Mouse (Mus musculus) kidney, postnatal 25 days (tissue): ENCODE data around the gene Sf3b3.
"Not testable (repeated sequence)": the region's sequence is repeated elsewhere in the genome, so short reads cannot be mapped to it uniquely, and the experiment has no call there.

Experiments
- DNase-seq, 2 experiments: peaks; one replicate each; pipeline ENCODE4 v3.0.0; 2021; ENCODE audit warnings: mixed read lengths in 2 of 2

Sf3b3 gene

DNA sequence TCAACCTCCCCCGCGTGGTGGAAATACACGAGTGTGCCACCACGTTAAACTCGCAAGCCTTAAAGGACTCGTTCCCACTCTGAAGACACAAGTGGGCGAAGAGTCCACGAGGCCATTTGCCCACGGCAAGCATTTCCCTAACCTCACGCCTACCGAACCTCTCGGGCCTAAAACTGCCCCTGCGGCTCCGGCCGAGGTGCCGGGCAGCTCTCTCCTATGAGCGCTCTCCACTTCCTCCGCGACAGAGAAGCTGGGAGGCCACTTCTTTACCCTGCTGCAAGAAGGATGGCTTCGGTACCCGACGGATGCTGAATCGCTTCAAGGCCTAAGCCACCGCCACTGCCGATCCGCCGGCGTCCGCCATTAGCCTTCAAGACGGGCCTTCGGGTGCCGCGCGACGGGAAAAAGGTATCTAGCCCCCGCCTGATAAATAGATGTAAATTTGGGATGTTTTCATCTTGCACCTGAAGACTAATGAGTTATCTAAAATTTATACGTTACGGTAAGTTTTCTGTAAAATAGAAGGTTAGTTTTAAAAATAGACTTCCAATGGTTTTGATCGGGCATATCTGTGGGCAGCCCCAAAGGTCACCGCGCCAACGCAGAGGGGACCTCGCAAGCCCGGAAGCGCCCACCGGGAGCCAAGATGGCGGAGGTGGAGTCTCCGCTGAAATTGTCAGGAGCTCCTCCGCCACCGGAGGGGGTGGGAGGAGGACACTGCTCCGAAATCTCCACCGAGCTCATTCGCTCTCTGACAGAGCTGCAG is at the start of gene Sf3b3, which contains the start of gene Cog4:
Sf3b3 (minus strand) TSS at position 383 of the 766 bp plus-strand sequence.
Cog4 (plus strand) TSS at position 196 of the 766 bp plus-strand sequence.
- DNase-seq, result peak; percentile 86 to 90

DNA sequence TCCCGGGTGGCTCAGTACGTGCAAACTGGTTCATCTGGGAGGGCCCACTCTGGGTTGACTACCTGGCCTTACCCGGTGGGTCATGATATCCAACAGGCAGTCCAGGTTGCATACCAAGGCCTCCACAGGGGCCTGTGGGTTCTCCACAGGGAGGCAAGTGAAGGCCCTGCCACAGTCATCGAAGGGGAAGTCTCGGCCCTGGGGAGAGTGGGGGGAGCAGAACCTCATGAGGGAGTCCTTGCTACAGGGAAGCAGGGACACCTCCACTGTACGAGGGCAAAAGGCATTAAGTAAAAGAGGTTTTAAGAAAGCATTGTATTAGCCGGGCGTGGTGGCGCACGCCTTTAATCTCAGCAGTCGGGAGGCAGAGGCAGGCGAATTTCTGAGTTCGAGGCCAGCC is 49.2 kb upstream of the Sf3b3 start:
- no peak for DNase-seq

DNA sequence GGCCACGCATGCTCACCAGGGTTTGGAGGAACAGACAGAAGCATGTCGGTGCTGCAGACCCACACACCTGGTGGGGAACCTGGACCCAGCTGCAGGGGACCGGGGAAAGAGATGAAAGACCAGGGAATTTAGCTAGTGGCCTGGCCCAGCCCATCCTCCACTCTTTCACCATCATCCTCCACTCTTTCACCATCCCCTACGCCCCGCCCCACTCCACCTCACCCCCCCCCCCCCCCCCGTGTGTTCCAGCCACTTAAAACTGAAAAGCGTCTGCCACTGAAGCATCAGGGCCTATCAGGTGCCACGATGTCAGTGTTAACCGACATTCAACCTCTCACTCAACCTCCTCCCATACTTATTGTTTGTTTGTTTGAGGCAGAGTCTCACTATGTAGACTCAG is 48.7 kb upstream of the Sf3b3 start:
- no peak for DNase-seq

DNA sequence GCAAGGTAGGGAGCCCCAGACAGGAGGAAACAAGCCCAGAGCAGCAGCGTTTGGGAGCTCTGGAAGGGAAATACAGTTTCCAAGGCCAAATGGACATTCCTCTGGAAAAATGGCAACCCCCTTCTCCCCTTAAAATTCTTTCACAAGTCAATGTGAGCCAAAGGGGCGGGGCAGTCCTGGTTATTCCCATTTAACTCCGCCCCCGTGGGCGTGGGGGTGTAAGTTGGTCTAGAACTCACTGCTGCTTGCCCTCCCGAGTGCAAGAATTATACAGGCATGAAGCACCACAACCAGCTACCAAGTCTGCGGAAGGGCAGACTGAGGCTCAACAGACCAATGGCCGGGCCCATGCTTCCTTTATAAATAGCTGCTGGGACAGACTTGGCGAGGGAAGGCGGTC is 48.3 kb upstream of the Sf3b3 start:
- no peak for DNase-seq

DNA sequence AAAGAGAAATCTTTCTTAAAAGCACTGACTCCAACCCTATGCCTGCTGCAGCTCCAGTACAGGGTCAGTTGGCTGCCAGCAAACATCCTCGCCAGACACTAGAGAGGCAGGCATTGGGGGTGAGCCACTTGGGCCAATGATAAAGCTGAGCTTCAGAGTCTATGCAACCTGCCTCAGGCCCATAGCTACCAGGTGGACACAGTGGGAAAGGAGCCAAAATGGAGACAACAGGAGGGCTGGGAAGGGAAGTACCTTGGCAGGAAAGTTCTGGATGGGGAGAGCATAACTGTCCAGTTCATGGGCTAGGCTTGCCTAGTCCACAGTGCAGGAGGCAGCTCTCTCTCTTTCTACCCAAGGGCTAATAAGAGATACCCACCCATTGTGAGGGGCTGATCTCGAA is 46.3 kb upstream of the Sf3b3 start:
- DNase-seq, result no peak

DNA sequence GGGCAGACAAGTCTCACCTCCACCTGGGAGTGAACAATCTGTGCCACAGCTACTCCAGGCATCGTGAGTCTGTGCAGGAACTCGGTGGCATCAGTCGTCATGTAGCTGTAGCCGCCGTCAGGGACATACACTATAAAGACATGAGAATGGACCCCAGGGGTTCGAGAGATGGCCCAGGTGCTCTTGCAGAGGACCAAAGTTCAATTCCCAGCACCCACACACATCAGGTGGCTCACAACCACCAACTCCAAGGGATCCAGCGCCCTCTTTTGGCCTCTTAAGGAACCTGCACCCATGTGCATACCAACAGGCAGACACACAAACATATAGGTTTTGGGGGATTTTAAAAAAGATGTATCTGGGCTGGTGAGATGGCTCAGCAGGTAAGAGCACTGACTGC is 45.5 kb upstream of the Sf3b3 start:
- no peak for DNase-seq

DNA sequence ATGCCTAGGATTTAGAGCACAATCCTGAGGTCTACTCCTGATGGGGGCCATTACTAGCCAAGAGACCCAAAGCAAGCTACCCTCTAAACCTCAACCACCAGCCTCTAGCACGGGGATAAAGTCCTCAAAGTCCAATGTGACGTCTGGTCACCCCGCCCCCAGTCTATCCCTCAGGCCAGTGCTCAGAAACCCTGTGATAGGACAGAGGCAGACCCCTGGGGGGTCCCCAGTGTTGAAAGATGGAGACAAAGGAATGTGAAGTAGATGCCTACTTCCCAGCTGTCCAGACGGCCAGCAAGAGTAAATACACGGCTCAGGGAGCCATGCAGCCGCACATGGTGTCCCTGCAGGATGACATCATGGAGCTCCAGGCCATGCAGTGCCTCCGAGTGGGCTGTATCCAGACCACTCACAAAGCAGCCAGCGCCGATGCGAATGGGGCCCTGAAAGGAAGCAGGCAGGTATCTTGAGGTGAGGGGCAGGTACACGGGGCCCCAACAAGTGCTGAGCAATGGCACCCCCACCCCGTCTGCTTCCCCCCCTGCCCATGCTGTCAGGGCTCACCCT is 43.4 kb upstream of the Sf3b3 start:
- no peak for DNase-seq

DNA sequence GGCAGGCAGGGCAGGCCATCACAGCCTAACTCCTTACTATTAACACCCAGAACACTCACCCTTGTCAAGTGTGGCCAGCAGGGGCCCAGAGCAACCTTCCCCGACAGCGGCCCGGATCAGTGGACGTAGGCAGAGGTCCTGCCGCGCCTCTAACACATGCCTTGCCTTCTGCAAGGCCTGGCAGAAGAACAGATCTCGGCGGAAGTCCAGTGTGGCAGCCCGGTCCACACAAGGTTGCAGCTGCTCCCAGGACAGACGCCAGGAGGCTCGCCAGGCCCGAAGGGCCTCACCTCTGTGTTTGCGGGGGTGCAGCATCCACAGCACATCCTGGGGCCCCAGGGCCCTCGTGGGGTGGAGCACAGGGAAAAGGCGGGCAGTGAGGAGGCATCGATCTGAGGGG is 42.3 kb upstream of the Sf3b3 start:
- no peak for DNase-seq

DNA sequence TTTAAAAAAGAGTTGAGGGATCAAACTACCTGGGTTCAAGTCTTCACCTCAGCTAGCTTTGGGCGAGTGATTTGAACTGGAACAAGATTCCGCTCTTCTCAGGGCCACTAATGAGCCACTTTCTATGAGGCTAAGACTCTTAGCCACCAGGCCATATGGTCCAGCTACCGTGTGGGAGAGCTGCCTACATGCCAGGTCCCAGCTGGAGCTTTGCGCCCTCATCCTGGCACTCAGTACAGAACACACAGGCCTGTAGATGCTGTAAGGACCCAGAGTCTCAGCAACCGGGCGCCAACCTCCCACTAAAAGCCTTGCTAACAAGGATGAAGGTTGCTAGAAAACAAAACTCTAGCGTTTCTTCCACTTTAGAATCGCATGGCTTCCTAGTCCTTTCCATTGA is 41.9 kb upstream of the Sf3b3 start:
- DNase-seq, result no peak

DNA sequence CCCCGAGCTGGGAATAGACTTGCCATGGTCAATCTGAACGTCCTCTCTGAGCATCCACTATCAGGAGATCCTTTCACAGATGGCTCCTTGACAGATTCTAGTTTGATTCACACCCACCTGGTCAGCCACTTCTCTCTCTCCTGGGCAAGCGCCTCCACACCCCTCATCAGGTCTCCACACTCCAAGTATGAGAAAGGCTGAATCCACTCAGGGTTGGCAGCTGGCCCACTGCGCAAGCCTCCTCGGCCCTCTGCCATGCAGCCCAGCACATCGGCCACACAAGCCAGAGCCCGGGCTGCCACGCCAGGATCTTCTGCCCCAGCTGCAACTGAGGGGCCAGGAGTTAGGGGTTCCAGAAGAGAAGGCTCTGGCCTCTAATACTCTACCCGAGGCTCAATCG is 41.0 kb upstream of the Sf3b3 start:
- no peak for DNase-seq

DNA sequence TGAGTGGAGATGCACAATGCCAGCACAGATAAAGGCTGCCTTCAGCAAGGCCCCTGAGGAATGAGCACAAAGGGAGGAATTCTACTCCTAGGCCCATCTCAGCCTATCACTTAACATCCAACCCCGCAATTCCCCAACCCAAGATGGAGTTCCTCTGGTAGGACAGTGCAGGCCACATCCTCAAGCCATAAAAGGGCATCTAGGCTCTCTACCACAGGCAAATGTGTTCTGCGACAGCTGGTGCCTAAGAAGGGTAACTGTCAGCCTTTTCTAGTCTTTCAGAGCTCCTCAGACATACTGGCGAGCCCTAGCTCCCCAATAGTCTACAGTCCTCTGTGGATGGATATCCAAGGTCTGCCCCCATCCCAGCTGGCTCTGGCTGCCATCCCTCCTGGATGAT is 40.0 kb upstream of the Sf3b3 start:
- DNase-seq, result no peak

DNA sequence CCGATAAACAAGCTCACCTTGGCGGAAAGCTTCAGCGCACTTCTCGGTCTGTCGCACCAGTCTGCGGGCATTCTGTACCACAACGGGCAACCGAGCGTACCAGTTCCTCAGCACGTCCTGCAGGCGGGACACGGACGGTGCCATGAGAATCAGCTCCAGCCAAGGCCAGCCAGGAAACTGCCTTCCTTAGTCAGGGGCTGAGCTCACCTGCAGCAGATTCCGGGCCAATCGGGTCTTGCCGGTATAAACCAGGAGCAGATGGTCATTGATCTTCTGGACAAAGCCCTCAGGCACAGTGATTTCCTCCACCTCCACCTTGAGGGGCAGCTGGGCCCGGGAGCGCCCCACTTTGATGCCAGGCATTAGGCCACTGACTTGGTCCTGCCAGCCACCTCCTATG is 37.2 kb upstream of the Sf3b3 start:
- peak in 1 of 2 experiments; percentile 9 for DNase-seq

DNA sequence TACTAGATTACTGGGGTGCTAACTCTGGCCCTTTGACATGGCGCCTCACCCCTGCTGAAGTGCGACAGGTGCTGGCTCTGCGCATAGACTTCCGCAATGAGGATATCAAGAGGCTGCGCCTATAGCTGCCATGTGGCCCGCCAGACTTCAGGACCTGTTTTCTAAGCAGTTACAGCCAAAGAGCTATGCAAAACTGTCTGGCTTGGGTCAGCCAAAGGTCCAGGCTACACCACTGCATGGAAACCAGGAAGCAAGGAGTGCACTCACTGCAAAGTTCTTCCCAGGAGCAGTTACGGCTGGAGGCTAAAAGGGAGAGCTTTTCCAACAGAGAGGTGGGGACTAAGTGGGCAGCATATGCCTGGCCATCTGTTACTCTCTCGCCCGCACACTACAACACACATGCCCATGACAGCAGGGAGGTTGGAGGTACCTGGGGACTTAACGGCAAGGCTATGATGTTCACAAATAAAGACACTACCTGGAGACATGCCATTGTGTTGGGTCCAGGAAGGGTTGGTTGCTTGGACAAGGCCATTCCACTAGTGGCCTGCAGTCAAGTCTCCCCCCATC is 35.2 kb upstream of the Sf3b3 start:
- DNase-seq, result no peak

DNA sequence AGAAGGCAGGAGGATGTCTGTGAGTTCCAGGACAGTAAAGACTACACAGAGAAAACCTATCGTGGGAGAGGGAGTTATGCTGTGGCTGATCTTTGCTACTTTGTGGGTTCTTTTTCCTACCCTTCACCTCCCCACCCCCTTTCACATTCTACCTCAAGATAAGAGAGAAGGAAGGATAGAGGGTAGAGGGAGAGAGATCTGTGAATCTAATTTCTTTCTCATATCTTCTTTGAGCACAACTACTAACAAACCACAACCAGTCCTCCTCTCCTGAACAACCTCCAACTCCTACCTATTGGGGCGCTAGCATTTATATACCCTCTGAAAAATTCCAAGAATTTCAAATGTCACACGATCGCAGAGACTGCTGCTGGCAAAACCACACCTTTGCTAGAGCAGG is 31.3 kb upstream of the Sf3b3 start:
- no peak for DNase-seq

DNA sequence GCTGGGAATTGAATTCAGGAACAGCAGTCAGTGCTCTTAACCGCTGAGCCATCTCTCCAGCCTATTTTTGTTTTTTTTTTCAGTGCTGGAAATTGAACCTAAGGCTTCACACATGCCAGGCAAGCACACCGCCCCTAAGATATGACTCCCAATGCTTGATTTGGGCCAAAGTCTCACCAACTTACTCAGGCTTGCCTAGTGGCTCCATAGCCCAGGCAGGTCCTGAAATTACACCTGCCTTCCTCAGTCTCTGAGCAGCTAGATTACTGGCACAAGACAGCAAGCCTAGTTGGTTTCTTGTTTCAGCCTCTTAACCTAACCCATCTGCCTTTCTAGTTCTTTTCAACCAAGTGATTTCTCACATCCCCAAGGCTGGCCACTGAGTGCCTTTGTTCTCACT is 23.9 kb upstream of the Sf3b3 start:
- no peak for DNase-seq

DNA sequence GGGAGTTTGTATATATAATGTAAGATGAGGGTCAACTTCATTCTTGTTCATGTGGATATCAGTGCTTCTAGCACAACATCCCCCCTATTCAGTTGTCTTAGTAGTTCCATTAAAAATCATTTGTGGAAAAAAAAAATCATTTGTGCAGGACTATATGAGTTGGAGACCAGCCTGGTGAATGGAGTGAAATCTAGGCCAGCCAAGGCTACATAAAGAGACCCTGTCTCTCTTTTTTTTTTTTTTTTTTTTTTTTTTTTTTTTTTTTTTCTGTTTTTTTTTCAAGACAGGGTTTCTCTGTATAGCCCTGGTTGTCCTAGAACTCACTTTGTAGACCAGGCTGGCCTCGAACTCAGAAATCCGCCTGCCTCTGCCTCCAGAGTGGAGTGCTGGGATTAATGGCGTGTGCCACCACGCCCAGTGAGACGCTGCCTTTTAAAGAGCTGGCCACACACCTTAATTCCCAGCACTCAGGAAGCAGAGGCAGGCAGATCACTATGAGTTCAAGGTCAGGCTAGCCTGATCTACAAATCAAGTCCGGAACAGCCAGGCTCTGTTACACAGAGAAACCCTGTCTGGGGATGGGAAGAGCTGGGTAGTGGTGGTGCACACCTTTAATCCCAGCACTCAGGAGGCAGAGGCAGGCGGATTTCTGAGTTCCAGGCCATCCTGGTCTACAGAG is 14.9 kb upstream of the Sf3b3 start:
- DNase-seq, result not testable (repeated sequence)

DNA sequence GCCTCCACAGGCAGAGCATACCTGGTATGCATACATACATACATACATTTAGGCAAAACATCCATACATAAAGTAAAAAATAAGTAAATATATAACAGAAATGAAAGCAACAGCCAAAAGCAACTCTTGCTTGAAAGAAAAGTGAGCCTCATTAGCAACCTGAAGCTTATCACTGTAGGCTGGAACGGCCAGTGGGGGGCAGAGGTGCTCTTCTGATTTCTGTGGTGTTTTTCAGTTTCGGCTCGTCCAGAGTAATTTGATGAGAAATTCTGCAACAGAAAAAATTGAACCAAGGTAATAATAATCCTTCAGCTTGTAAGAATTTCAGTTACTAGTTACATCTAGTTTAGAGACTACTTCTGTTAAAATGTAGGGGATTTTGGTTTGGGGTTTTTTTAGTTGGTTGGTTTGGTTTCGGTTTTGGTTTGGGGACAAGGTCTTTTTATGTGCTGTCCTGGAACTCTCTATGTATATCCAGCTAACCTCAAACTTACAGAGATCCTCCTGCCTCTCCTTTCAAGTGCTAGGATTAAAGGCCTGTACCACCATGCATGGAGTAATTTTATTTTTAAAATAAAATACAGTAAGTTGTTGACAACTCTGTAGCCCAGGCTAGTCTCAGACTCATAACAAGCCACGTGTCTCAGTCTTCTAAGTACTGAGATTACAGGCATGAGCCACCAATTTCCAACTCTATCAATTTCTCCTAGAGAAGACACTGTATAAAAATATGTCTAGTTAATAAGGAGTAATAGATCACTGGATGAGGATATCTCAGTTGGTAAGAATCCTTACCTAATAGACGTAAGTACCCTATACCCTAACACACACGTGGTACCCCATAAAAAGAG is 13.3 kb upstream of the Sf3b3 start:
- no peak for DNase-seq

DNA sequence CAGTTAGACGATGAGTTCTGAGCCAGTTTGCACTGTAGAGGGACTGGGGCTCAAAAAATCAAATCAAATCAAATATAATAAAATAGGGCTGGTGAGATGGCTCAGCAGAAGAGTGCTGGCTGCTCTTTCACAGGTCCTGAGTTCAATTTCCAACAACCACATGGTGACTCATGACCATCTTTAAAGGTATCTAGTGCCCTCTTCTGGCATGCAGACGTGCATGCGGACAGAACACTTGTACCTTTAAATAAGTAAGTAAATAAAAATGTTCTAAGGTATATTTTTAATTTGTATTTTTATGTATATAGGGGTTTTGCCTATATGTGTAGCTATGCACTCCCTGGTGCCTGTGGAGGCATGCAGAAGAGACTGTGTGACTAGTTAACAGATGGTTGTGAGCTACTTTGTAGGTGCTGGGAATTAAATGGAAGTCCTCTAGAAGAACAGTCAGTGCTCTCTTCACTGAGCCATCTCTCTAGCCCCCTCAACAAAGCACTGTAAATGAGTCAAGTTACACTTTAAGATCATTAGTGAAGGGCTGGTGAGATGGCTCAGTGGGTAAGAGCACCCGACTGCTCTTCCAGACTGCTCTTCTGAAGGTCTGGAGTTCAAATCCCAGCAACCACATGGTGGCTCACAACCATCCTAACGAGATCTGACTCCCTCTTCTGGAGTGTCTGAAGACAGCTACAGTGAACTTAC is 10.3 kb upstream of the Sf3b3 start:
- no peak for DNase-seq

DNA sequence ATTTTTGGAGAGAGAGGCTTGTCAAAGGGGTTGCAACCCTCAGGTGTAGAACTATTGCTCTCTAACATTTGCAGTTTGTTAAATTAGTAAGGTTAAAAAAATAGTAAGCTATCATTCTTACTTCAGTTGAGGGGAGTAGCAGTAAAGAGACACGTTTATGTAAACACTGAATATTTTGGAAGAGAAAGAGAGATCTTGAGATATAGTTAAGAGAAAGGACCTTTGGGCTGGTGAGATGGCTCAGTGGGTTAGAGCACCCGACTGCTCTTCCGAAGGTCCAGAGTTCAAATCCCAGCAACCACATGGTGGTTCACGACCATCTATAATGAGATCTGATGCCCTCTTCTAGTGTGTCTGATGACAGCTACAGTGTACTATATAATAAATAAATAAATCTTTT is 9.5 kb upstream of the Sf3b3 start:
- not testable (repeated sequence) for DNase-seq

DNA sequence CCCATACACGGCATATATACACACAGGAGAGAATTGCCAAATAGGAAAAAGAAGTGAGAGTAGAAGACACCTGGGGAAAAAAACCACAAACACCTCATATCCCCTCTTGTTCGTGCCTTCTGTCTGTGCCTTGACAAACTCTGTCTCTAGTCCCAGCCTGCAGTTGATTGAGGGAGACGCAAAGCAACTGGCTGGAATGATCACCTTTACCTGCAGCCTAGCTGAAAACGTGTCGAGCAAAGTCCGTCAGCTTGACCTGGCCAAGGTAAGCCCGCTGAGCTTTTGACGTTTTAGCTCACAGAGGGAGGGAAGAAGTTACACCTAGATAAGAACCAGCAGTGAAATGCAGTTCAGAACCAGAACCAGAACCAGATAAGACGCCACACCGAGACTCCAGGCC is 4.6 kb upstream of the Sf3b3 start:
- no peak for DNase-seq

DNA sequence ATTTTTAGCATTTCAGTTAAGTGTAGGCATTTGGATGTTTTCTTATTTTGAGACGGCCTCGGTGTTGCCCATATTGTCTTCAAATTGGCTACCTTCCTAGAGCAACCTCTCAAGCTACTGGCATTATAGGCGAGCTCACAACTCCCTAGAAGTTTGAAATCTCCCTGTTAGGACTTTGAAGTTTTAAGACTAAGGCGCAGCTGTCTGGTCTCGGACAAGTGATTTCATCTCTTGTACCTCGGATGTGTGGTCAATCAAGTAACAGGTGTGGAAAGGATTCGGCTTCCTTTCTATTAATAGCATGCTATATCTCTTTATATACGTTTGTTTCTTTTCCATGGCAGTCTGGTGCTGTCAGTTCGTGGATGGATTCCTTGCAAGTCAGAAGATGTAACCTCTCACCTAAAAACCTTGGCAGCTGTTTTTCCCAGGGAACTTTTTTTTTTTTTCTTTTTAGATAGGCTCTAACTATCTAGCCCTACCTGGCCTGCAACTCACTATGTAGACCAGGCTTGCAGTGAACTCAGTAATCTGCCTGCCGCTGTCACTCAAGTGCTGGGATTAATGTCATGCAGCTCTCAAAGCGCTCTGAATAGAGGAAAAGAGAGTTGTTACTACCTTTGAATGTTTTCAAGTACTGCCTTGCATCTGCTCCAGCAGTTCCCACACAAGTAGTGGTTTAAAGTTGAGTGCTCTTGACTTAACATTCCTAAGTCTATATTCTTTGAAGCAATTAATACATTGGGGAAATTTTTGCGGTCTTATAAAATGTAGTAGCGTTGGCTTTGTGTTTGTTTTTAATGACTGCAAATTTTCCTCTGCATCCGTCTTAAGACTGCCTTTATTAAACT is 1.3 kb upstream of the Sf3b3 start:
- DNase-seq, result no peak
